Mouse (Mus musculus) erythroblast, embryonic 14.5 days (primary cell): ENCODE measurements around the gene Agap1.

Experiments
- GATA1 ChIP-seq: IDR thresholded peaks from 2 replicates; pipeline ENCODE4 v1.6.1; 2012; ENCODE audit warnings: low read length, inconsistent platforms, mixed read lengths
- TAL1 ChIP-seq: IDR thresholded peaks from 3 replicates; pipeline ENCODE4 v1.6.1; 2012; ENCODE audit warnings: low read length, inconsistent platforms, mixed read lengths

DNA sequence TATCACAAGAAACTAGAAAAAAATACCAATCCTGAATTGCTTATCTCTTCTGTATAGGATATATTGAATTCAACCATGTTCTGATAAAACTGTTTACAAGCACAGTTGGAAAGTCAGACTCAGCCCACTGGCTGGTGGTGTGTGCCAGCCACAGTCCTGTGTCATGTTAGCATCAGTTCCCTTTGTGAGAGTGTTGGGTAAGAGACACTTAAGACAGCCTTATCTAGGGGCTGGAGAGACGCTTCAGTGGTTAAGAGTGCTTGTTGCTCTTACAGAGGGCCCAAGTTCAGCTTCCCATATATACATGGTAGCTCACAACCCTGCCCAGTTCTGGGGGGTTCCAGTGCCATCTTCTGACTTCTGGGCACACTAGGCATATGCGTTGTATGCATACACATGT lies 261.6 kb downstream of the Agap1 start:
- TF ChIP-seq TAL1 = no peak
- no peak for TF ChIP-seq GATA1
